Mouse (Mus musculus) neural tube, embryonic 15.5 days (tissue): ENCODE results near the gene Arvcf. TPM values are rescaled to one million over a fixed set of nuclear protein-coding genes. Genes with fewer than 3 reads are reported as not detected.

Experiments used
- ATAC-seq: fragments of 200-750 bp; cut with Nextera tagmentation; 2 replicates; pipeline ENCODE4 v1.8.0; 2017; ENCODE audit warnings: mild to moderate bottlenecking, moderate TSS enrichment, moderate library complexity; ENCODE audit not compliant: low FRiP score
- H3K27ac ChIP-seq: fragments of 300-500 bp; sonication (generic); replicated peaks from 2 replicates; pipeline ENCODE4 v1.5.1; 2015; ENCODE audit warnings: mild to moderate bottlenecking, inconsistent platforms
- H3K27me3 ChIP-seq: fragments of 300-500 bp; sonication (generic); replicated peaks from 2 replicates; pipeline ENCODE4 v1.6.1; 2015; ENCODE audit warnings: inconsistent platforms
- H3K36me3 ChIP-seq: fragments of 300-500 bp; sonication (generic); 2 replicates; pipeline ENCODE4 v1.6.1; 2015; ENCODE audit warnings: inconsistent platforms
- H3K4me1 ChIP-seq: fragments of 300-500 bp; sonication (generic); 2 replicates; pipeline ENCODE4 v1.6.1; 2015; ENCODE audit warnings: inconsistent platforms
- H3K4me2 ChIP-seq: fragments of 300-500 bp; sonication (generic); 2 replicates; pipeline ENCODE4 v1.6.1; 2015; ENCODE audit warnings: inconsistent platforms, mild to moderate bottlenecking, moderate library complexity
- H3K4me3 ChIP-seq: fragments of 300-500 bp; sonication (generic); replicated peaks from 2 replicates; pipeline ENCODE4 v1.5.1; 2015; ENCODE audit warnings: mild to moderate bottlenecking, inconsistent platforms
- H3K9ac ChIP-seq: fragments of 300-500 bp; sonication (generic); replicated peaks from 2 replicates; pipeline ENCODE4 v1.6.1; 2015; ENCODE audit warnings: mild to moderate bottlenecking, inconsistent platforms
- H3K9me3 ChIP-seq: fragments of 300-500 bp; sonication (generic); replicated peaks from 2 replicates; pipeline ENCODE4 v1.6.1; 2016; ENCODE audit warnings: inconsistent platforms
- WGBS: fragments of 180-500 bp; shearing (Covaris S2); methylation state at CpG from one replicate; pipeline ENCODE4 v1.1.7; 2015; ENCODE audit warnings: mixed read lengths; 5-methylcytosine and 5-hydroxymethylcytosine counted together
- microRNA counts: library from miRNA; unstranded; fragments of <30 nt; microRNA quantifications from one replicate; lab custom pipeline; 2016
- microRNA-seq: library from miRNA; unstranded; fragments of <30 nt; microRNA quantifications from one replicate; pipeline ENCODE4, GENCODE M21; 2017
- polyA plus RNA-seq: library from polyadenylated mRNA; unstranded; fragments of >200 nt; fragmentation: Nextera tagmentation; extraction: Ambion mirVana; gene quantifications from 2 replicates; pipeline ENCODE4 v1.2.1, GENCODE M21; 2015

Gene Arvcf
- polyA plus RNA-seq, 1 experiment from 2014 or later, result 72.5 TPM

DNA sequence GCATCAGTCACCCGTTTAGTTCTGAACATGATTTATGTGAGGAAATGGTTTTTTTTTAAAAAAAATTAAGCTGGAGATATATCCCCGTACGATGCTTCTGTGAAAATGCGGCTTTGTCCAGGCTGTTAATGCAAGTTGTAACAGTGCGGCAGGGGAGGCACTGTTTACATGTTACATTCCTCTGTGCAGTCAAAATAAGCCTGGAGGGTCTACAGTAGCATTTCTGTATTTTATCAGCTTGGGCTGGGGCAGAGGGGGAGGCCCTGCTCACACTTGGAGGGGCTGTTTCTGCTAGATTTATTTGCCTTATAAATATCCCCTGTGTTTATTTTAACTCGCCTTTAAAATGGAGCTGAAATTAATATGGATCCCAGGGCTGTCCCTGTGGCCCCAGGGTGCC lies 100.1 kb downstream of the Arvcf start:
- Histone ChIP-seq H3K27me3 (no peaks in the 10 kb centered on the region), H3K9me3 (no peaks in the 10 kb centered on the region), H3K27ac (no peak overlapping the region), H3K4me2 (no peak overlapping the region), H3K36me3 (peaks cover 3% of the 10 kb centered on the region; the same call in 1 of the 2 replicates), H3K4me1 (no peaks in the 10 kb centered on the region), H3K9ac (no peak overlapping the region), H3K4me3 (no peak overlapping the region)
- WGBS, result 78% methylated on average over 6 of the region's 6 CpGs
- ATAC-seq, result no peak

DNA sequence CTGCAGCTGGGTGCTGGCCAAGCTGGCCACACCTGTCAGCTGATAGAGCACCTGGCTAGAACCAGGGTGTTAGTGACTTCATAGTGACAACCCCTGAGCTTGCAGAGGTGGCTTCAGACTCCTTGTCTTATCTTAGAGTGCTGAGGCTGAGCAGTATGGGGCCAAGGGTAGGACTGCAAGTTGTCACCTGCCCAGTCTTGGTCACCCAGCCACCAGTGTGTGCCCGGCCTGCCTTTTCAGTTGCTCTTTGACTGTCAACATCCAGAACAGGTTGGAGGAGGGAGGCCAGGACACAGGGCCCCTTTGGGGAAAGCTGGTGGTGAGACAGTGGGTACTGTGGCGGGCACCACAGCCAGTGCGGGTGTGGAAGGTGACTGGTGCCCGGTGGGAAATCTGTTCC lies 101.0 kb downstream of the Arvcf start:
- H3K9me3 ChIP-seq, result no peaks in the 10 kb centered on the region
- no peaks in the 10 kb centered on the region for H3K4me1 ChIP-seq
- H3K27me3 ChIP-seq, result no peaks in the 10 kb centered on the region
- peaks cover 3% of the 10 kb centered on the region; the same call in 1 of the 2 replicates for H3K36me3 ChIP-seq
- H3K9ac ChIP-seq, result no peak overlapping the region
- no peak overlapping the region for H3K4me2 ChIP-seq
- 95% methylated on average over 4 of the region's 4 CpGs for WGBS
- H3K27ac ChIP-seq, result no peak overlapping the region
- no peak overlapping the region for H3K4me3 ChIP-seq
- ATAC-seq, result no peak

GRCm38 (mm10) chr16:18451486-18452181 lies 103.7 kb downstream of the Arvcf start:
- Histone ChIP-seq H3K9ac (no peak overlapping the region), H3K4me2 (no peak overlapping the region), H3K9me3 (no peaks in the 10 kb centered on the region), H3K27ac (no peak overlapping the region), H3K4me1 (no peaks in the 10 kb centered on the region), H3K4me3 (no peak overlapping the region), H3K27me3 (no peaks in the 10 kb centered on the region), H3K36me3 (peaks cover 3% of the 10 kb centered on the region)
- ATAC-seq, result no peak
- WGBS, result 57% methylated on average over 9 of the region's 9 CpGs

DNA sequence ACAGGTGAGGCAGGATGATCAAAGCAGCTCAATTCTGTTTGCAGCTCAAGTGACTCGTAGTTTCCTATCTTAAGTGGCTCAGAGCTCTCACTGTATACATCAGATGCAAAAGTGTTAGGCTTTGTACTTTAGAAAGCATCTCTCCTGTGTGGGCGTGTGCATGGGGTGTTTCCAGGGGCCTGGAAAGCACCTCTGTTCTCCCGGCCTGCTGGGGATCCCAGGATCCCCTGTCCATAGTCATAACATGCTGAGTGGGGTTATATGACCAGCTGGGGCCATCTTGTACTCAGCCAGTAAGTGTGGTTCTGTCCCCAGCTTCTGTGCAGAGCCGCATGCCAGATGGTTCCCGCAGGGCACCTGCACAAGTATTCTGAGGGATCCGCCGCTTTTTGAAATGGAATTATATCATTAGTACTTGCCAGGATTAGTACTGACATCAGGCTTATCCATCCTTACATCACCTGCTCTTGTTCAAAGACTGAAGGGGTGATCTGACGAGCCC lies 104.4 kb downstream of the Arvcf start:
- H3K27ac ChIP-seq, result no peak overlapping the region
- peaks cover 11% of the 10 kb centered on the region for H3K36me3 ChIP-seq
- WGBS, result 75% methylated on average over 8 of the region's 8 CpGs
- no peaks in the 10 kb centered on the region for H3K27me3 ChIP-seq
- no peak overlapping the region for H3K9ac ChIP-seq
- no peak overlapping the region for H3K4me3 ChIP-seq
- H3K4me2 ChIP-seq, result no peak overlapping the region
- no peaks in the 10 kb centered on the region for H3K9me3 ChIP-seq
- ATAC-seq, result no peak
- H3K4me1 ChIP-seq, result no peaks in the 10 kb centered on the region

DNA sequence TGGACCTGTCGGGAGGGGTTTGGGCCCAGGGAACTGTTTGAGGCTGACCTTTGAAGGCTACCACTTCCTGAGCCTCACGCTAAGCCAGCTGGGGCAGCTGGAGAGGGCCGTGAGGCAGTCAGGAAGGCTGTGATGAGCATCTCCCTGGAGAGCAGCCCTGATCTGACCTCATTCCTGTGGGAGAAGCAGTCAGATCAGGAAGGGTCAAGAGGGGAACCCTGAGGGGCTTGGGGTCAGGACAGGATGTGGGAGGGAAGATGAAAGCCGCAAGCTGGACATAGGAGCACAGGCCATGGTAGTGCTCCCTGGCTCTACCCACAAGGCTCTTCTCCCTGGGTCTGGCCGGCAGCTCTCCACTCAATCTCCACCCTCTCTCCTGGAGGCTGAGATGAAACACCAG lies 105.9 kb downstream of the Arvcf start:
- Histone ChIP-seq H3K4me1 (peaks cover under 1% of the 10 kb centered on the region), H3K27ac (no peak overlapping the region), H3K4me3 (no peak overlapping the region), H3K9ac (no peak overlapping the region), H3K9me3 (no peaks in the 10 kb centered on the region), H3K27me3 (0 out of 2 replicates have a peak, but pooled peaks cover 2% of the 10 kb centered on the region), H3K4me2 (no peak overlapping the region), H3K36me3 (peaks cover 11% of the 10 kb centered on the region)
- 66% methylated on average over 5 of the region's 5 CpGs for WGBS
- ATAC-seq, result no peak

DNA sequence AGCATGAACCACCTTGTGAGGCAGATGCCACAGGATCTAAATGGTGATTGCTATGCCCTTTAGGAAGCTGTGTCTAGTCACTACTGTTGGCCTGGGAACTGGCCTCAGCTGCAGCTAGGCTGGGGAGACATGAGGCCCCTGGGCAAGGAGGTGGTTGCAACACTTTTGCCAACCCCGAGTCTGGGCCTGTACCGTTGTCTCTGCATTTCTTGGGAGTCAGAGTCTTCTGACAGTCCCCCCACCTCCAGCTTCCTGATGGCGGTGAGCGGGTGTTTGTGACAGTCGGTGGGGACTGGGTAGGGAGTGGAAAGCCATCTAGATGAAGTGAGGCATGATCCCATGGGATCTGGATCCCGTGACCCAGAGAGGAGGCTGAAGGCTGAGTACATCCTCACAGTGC lies 107.4 kb downstream of the Arvcf start:
- Histone ChIP-seq H3K4me1 (peaks cover 16% of the 10 kb centered on the region), H3K4me2 (no peak overlapping the region), H3K9ac (no peak overlapping the region), H3K9me3 (no peaks in the 10 kb centered on the region), H3K27me3 (0 out of 2 replicates have a peak, but pooled peaks cover 2% of the 10 kb centered on the region), H3K4me3 (no peak overlapping the region), H3K36me3 (peaks cover 11% of the 10 kb centered on the region), H3K27ac (no peak overlapping the region)
- ATAC-seq, result no peak
- WGBS, result 89% methylated on average over 6 of the region's 6 CpGs

MicroRNAs encoded within 50 kb of the gene (microRNA counts, 519-probe panel; counts per million panel counts)
- 2,780 counts per million, percentile 65 among the panel's probes with 10 or more counts for microRNA mmu-miR-185 (lab: Ali Mortazavi, UCI)

Small RNA genes lying within 50 kb of the gene (microRNA-seq; reads per million reads assigned to microRNA genes)
- gene Gm26219, result not detected
- 315 reads per million, percentile 68 among the genes with 10 or more reads in this experiment for gene Mir185

Other genes starting within 250 kb of the Arvcf start
- 26.5 and 28.7 TPM in 2 replicates for gene Rtn4r, start 220.5 kb upstream of the Arvcf start, polyA plus RNA-seq
- gene Ccdc188, start 130.3 kb upstream of the Arvcf start, polyA plus RNA-seq, result not detected in 2 replicates
- 16.9 and 19.2 TPM in 2 replicates for gene Zdhhc8, start 113.0 kb upstream of the Arvcf start, polyA plus RNA-seq
- 96.4 and 97.1 TPM in 2 replicates for gene Trmt2a, start 99.5 kb upstream of the Arvcf start, polyA plus RNA-seq
- 364 and 412 TPM in 2 replicates for gene Ranbp1, start 99.5 kb upstream of the Arvcf start, polyA plus RNA-seq
- gene Gm49776, start 89.9 kb upstream of the Arvcf start, polyA plus RNA-seq, result 1.4 and 5.4 TPM in 2 replicates
- 28.0 and 30.0 TPM in 2 replicates for gene Dgcr8, start 58.9 kb upstream of the Arvcf start, polyA plus RNA-seq
- gene Tango2, start 79 bp upstream of the Arvcf start, polyA plus RNA-seq, result 98.7 and 115 TPM in 2 replicates
- gene Txnrd2, start 78.2 kb downstream of the Arvcf start, polyA plus RNA-seq, result 28.3 and 30.9 TPM in 2 replicates
- 117 and 128 TPM in 2 replicates for gene Comt, start 78.7 kb downstream of the Arvcf start, polyA plus RNA-seq
- 16.1 and 18.8 TPM in 2 replicates for gene Gnb1l, start 150.5 kb downstream of the Arvcf start, polyA plus RNA-seq
- gene Rtl10, start 150.7 kb downstream of the Arvcf start, polyA plus RNA-seq, result 3.1 and 4.9 TPM in 2 replicates
- gene Tbx1, start 242.5 kb downstream of the Arvcf start, polyA plus RNA-seq, result 1.2 and 1.9 TPM in 2 replicates